Mouse (Mus musculus) small intestine, adult 2 months (tissue): ENCODE data around the gene Spon1.

Experiments used
- CTCF ChIP-seq: fragments of 200-500 bp; IDR thresholded peaks from 2 replicates; pipeline ENCODE4 v1.5.1; 2012; ENCODE audit warnings: low read depth, mild to moderate bottlenecking, control low read depth, inconsistent platforms, low read length, moderate library complexity, mixed read lengths; ENCODE audit not compliant: insufficient replicate concordance, insufficient read length; ENCODE audit errors: extremely low read depth
- POLR2A ChIP-seq: fragments of 200-500 bp; IDR thresholded peaks from 2 replicates; pipeline ENCODE4 v1.6.1; 2012; ENCODE audit warnings: low read depth, mild to moderate bottlenecking, control low read depth, inconsistent platforms, low read length, moderate library complexity

DNA sequence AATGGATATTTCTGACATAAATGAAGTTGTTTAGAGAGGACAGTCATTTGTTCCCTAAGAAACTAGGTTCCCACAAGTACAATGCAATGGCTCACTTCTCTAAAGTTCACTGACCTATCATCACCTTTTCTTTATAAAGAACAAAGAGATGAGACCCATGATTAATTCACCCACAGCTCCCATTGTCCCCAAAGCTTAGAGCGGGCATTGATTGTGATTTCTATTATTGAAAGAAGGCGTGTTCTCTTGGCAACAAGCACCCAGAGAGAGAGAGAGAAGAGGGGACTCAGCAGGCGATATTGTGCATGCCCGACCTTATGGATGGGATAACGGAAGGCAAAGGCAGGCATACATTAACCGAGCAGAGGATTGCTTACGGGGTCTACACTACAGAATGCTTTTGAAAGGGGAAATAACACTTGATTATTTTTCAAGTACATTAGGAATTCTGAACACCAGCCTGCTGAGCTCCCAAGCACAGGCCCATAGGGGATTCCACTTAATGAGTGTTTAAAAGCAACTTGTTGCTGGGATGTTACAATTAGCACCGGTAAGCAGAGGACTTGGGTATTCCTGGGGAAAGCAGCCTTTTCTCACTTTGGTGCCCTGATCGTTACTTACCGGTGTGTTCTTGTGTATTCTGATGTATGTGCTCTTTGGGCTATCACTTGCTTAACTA is 48.4 kb downstream of the Spon1 start:
- TF ChIP-seq CTCF (no peak), POLR2A (no peak)
